Mouse (Mus musculus) CH12.LX (cell line): Measurements from ENCODE around the gene Hunk. TPM values are rescaled to one million over a fixed set of nuclear protein-coding genes. Genes with fewer than 3 reads are reported as not detected.

Experiments
- DNase-seq: peaks from one replicate; pipeline ENCODE4 v3.0.0-alpha.2; 2013; ENCODE audit errors: extremely low read depth
- H3K27ac ChIP-seq: 2 replicates; pipeline ENCODE4 v1.5.1; 2012; ENCODE audit warnings: low read depth, mild to moderate bottlenecking, control low read depth, moderate library complexity; ENCODE audit not compliant: insufficient read depth
- H3K27me3 ChIP-seq: replicated peaks from 2 replicates; pipeline ENCODE3; 2012; ENCODE audit warnings: inconsistent platforms
- H3K36me3 ChIP-seq, 2 experiments: replicated peaks in 1 of 2; 2 replicates each; pipeline versions ENCODE3 to v1.6.1; 2012; ENCODE audit warnings: inconsistent platforms in 1 of 2, low read length in 1 of 2, mild to moderate bottlenecking in 1 of 2, mixed read lengths in 1 of 2, moderate library complexity in 1 of 2; ENCODE audit not compliant: control insufficient read depth in 1 of 2, insufficient read depth in 1 of 2
- H3K4me1 ChIP-seq, 2 experiments: 2 replicates each; pipeline ENCODE4 v1.6.1; 2012; ENCODE audit warnings: inconsistent platforms in 1 of 2, moderate library complexity in 1 of 2; ENCODE audit not compliant: insufficient read depth in 2 of 2, control insufficient read depth in 1 of 2
- H3K4me2 ChIP-seq: 2 replicates; pipeline ENCODE4 v1.6.1; 2012; ENCODE audit warnings: low read depth, mild to moderate bottlenecking, control low read depth; ENCODE audit not compliant: poor library complexity, insufficient read depth, severe bottlenecking
- H3K4me3 ChIP-seq, 3 experiments: fragments of 150-350 bp in 1 of 3; sonication (generic) in 1 of 3; replicated peaks in 1 of 3; 2 replicates each; pipeline versions ENCODE3 to v1.5.1; 2011 to 2012; ENCODE audit warnings: low read depth in 2 of 3, low read length in 2 of 3, mild to moderate bottlenecking in 2 of 3, moderate library complexity in 2 of 3, control low read depth in 1 of 3, improper control_type of control experiment in 1 of 3, inconsistent platforms in 1 of 3, mixed read lengths in 1 of 3; ENCODE audit not compliant: poor library complexity in 1 of 3
- H3K79me2 ChIP-seq: replicated peaks from 2 replicates; pipeline ENCODE4 v1.6.1; 2012; ENCODE audit warnings: mild to moderate bottlenecking, moderate library complexity; ENCODE audit not compliant: control insufficient read depth, poor library complexity, insufficient read depth, severe bottlenecking; ENCODE audit errors: extremely low read depth
- H3K9ac ChIP-seq: 2 replicates; pipeline ENCODE4 v1.6.1; 2012; ENCODE audit warnings: low read depth, mild to moderate bottlenecking, control low read depth, moderate library complexity; ENCODE audit not compliant: insufficient read depth
- H3K9me3 ChIP-seq: replicated peaks from 2 replicates; pipeline ENCODE3; 2012; ENCODE audit warnings: low read length, inconsistent platforms, mixed read lengths
- BHLHE40 ChIP-seq: IDR thresholded peaks from 2 replicates; pipeline ENCODE4 v1.6.1; 2011; ENCODE audit warnings: mild to moderate bottlenecking, low read depth, low read length, improper control_type of control experiment
- CTCF ChIP-seq, 2 experiments: IDR thresholded peaks in 1 of 2; conservative IDR thresholded peaks in 1 of 2; 2 replicates each; pipeline ENCODE4 v1.5.1; 2011 to 2012; ENCODE audit warnings: low read depth in 2 of 2, low read length in 2 of 2, improper control_type of control experiment in 1 of 2, inconsistent platforms in 1 of 2, mild to moderate bottlenecking in 1 of 2, moderate library complexity in 1 of 2
- ELF1 ChIP-seq: IDR thresholded peaks from 2 replicates; pipeline ENCODE4 v1.6.1; 2014; ENCODE audit warnings: low read depth, mild to moderate bottlenecking, inconsistent platforms, low read length, improper control_type of control experiment
- EP300 ChIP-seq: IDR thresholded peaks from 2 replicates; pipeline ENCODE4 v1.6.1; 2011; ENCODE audit warnings: low read length, improper control_type of control experiment
- ETS1 ChIP-seq: conservative IDR thresholded peaks from 2 replicates; pipeline ENCODE4 v1.6.1; 2012; ENCODE audit warnings: low read depth, mild to moderate bottlenecking, inconsistent platforms, low read length, improper control_type of control experiment, moderate library complexity
- HCFC1 ChIP-seq: IDR thresholded peaks from 2 replicates; pipeline ENCODE4 v1.6.1; 2012; ENCODE audit warnings: low read depth, mild to moderate bottlenecking, inconsistent platforms, low read length, improper control_type of control experiment
- IRF4 ChIP-seq: IDR thresholded peaks from 2 replicates; pipeline ENCODE4 v1.6.1; 2014; ENCODE audit warnings: low read depth, mild to moderate bottlenecking, inconsistent platforms, low read length, improper control_type of control experiment
- JUN ChIP-seq: IDR thresholded peaks from 2 replicates; pipeline ENCODE4 v1.6.1; 2011; ENCODE audit warnings: low read depth, mild to moderate bottlenecking, low read length, improper control_type of control experiment, moderate library complexity; ENCODE audit not compliant: insufficient read depth
- KAT2A ChIP-seq: IDR thresholded peaks from 2 replicates; pipeline ENCODE4 v1.6.1; 2012; ENCODE audit warnings: low read length, improper control_type of control experiment, inconsistent platforms; ENCODE audit not compliant: insufficient replicate concordance
- MAZ ChIP-seq: IDR thresholded peaks from 2 replicates; pipeline ENCODE4 v1.6.1; 2012; ENCODE audit warnings: low read depth, mild to moderate bottlenecking, inconsistent platforms, low read length, improper control_type of control experiment, moderate library complexity
- MEF2A ChIP-seq: IDR thresholded peaks from 2 replicates; pipeline ENCODE4 v1.6.1; 2014; ENCODE audit warnings: low read depth, mild to moderate bottlenecking, inconsistent platforms, low read length, improper control_type of control experiment, borderline replicate concordance
- MXI1 ChIP-seq: IDR thresholded peaks from 2 replicates; pipeline ENCODE4 v1.6.1; 2011; ENCODE audit warnings: mild to moderate bottlenecking, low read depth, low read length, improper control_type of control experiment
- NRF1 ChIP-seq: IDR thresholded peaks from 2 replicates; pipeline ENCODE4 v1.6.1; 2014; ENCODE audit warnings: low read depth, mild to moderate bottlenecking, inconsistent platforms, low read length, improper control_type of control experiment, moderate library complexity
- PAX5 ChIP-seq: IDR thresholded peaks from 2 replicates; pipeline ENCODE4 v1.6.1; 2012; ENCODE audit warnings: low read length, inconsistent platforms, mixed read lengths
- POLR2A ChIP-seq: IDR thresholded peaks from 2 replicates; pipeline ENCODE4 v1.6.1; 2011; ENCODE audit warnings: low read depth, mild to moderate bottlenecking, improper control_type of control experiment, low read length
- RAD21 ChIP-seq: IDR thresholded peaks from 2 replicates; pipeline ENCODE4 v1.6.1; 2011; ENCODE audit warnings: low read depth, mild to moderate bottlenecking, low read length, improper control_type of control experiment, moderate library complexity
- RCOR1 ChIP-seq: conservative IDR thresholded peaks from 2 replicates; pipeline ENCODE4 v1.6.1; 2012; ENCODE audit warnings: low read depth, mild to moderate bottlenecking, inconsistent platforms, low read length, improper control_type of control experiment
- TBP ChIP-seq: conservative IDR thresholded peaks from 2 replicates; pipeline ENCODE4 v1.6.1; 2011; ENCODE audit warnings: low read depth, low read length, improper control_type of control experiment
- TCF12 ChIP-seq: IDR thresholded peaks from 2 replicates; pipeline ENCODE4 v1.6.1; 2014; ENCODE audit warnings: low read depth, mild to moderate bottlenecking, inconsistent platforms, low read length, improper control_type of control experiment
- UBTF ChIP-seq: IDR thresholded peaks from 2 replicates; pipeline ENCODE4 v1.6.1; 2012; ENCODE audit warnings: low read depth, mild to moderate bottlenecking, inconsistent platforms, low read length, improper control_type of control experiment, moderate library complexity
- USF2 ChIP-seq: conservative IDR thresholded peaks from 2 replicates; pipeline ENCODE4 v1.6.1; 2011; ENCODE audit warnings: low read depth, low read length, improper control_type of control experiment
- ZC3H11A ChIP-seq: IDR thresholded peaks from 2 replicates; pipeline ENCODE4 v1.6.1; 2012; ENCODE audit warnings: low read depth, mild to moderate bottlenecking, inconsistent platforms, low read length, improper control_type of control experiment
- ZKSCAN1 ChIP-seq: IDR thresholded peaks from 2 replicates; pipeline ENCODE4 v1.6.1; 2012; ENCODE audit warnings: low read depth, inconsistent platforms, low read length, improper control_type of control experiment, borderline replicate concordance
- ZMIZ1 ChIP-seq: IDR thresholded peaks from 2 replicates; pipeline ENCODE4 v1.6.1; 2012; ENCODE audit warnings: low read depth, mild to moderate bottlenecking, inconsistent platforms, low read length, improper control_type of control experiment
- ZNF384 ChIP-seq: IDR thresholded peaks from 2 replicates; pipeline ENCODE4 v1.6.1; 2012; ENCODE audit warnings: low read depth, low read length, improper control_type of control experiment, inconsistent platforms
- dilution Hi-C: fragments of 300-500 bp; cut with MboI; formaldehyde crosslinking; loops from 2 replicates; pipeline ENCODE4 v1.14.3; 2020; ENCODE audit warnings: low sequenced_read_pairs; ENCODE audit not compliant: extremely low pct_unique_long_range_greater_than_20kb, extremely low pct_ligation_motif_present
- in situ Hi-C: fragments of 300-500 bp; cut with MboI; formaldehyde crosslinking; loops from 3 replicates; pipeline ENCODE4 v1.14.3; 2019; ENCODE audit warnings: low sequenced_read_pairs, low pct_ligation_motif_present, low pct_unique_long_range_greater_than_20kb, mixed read lengths
- polyA plus RNA-seq: library from polyadenylated mRNA; unstranded; fragments of >175 nt; gene quantifications from 2 replicates; pipeline ENCODE4 v1.2.1, GENCODE M21; 2012; ENCODE audit warnings: low read depth; ENCODE audit not compliant: insufficient read length
- total RNA-seq, 2 experiments: library from RNA; depleted of rRNA; stranded (reverse); fragments of 300-350 nt in 1 of 2; fragments of >200 nt in 1 of 2; gene quantifications; 2 replicates each; pipeline ENCODE4 v1.2.3; 2012 to 2014

Gene Hunk
- total and polyA plus RNA-seq, 3 experiments = not detected

- in situ Hi-C loops = no loop called here
Measured at GRCm38 (mm10) chr16:90418661-90419060, 32.8 kb downstream of the Hunk start.

GRCm38 (mm10) chr16:90421145-90421544 lies 35.3 kb downstream of the Hunk start:
- Histone ChIP-seq H3K79me2 (no peaks in the 10 kb centered on the region), H3K36me3 (no peaks in the 10 kb centered on the region), H3K4me3 (no peak overlapping the region), H3K9ac (no peak overlapping the region), H3K27ac (no peak overlapping the region), H3K27me3 (peaks cover 56% of the 10 kb centered on the region)
- no peak for DNase-seq
- TF ChIP-seq MXI1 (no peak), TBP (no peak), CTCF (conservative IDR thresholded peaks at IDR 0.05 in 1 of 2, IDR thresholded peaks at IDR 0.05 in 1 of 2; ENCODE audit: low read depth in 2 of 2, low read length in 2 of 2) (no peak), TCF12 (no peak), ELF1 (no peak), IRF4 (no peak), JUN (no peak), PAX5 (no peak), KAT2A (no peak), MAZ (no peak), ZC3H11A (no peak), RCOR1 (no peak), ZMIZ1 (no peak), UBTF (no peak), ETS1 (no peak), EP300 (no peak), NRF1 (no peak), ZNF384 (no peak)
- TF ChIP-seq, all 38 proteins: peak for 0
- in situ Hi-C loops (no loop called here), dilution Hi-C loops (no loop called here)
- Histone ChIP-seq H3K4me2 (no peak overlapping the region), H3K9me3 (peaks cover 45% of the 10 kb centered on the region), H3K4me1 (no peaks in the 10 kb centered on the region)

More at GRCm38 (mm10) chr16:90418661-90419060, 32.8 kb downstream of the Hunk start:
- Histone ChIP-seq H3K4me1 (no peaks in the 10 kb centered on the region), H3K4me2 (no peak overlapping the region), H3K27me3 (peaks cover 45% of the 10 kb centered on the region), H3K27ac (no peak overlapping the region), H3K9ac (no peak overlapping the region), H3K4me3 (no peak overlapping the region), H3K79me2 (no peaks in the 10 kb centered on the region), H3K36me3 (no peaks in the 10 kb centered on the region), H3K9me3 (peaks cover 42% of the 10 kb centered on the region)
- DNase-seq = no peak
- no peak for TF ChIP-seq ZKSCAN1
- TF ChIP-seq MEF2A = no peak
- no peak for TF ChIP-seq TCF12
- TF ChIP-seq TBP = no peak
- no peak for TF ChIP-seq HCFC1
- TF ChIP-seq USF2 = no peak
- no peak for TF ChIP-seq JUN
- no peak for TF ChIP-seq EP300
- TF ChIP-seq RAD21 = no peak
- TF ChIP-seq ETS1 = no peak
- TF ChIP-seq RCOR1 = no peak
- no peak for TF ChIP-seq POLR2A
- no peak for TF ChIP-seq KAT2A
- TF ChIP-seq ELF1 = no peak
- no peak for TF ChIP-seq BHLHE40
- no peak for TF ChIP-seq CTCF (conservative IDR thresholded peaks at IDR 0.05 in 1 of 2, IDR thresholded peaks at IDR 0.05 in 1 of 2; ENCODE audit: low read depth in 2 of 2, low read length in 2 of 2)
- TF ChIP-seq ZC3H11A = no peak
- TF ChIP-seq NRF1 = no peak
- dilution Hi-C loops = no loop called here
